ENCODE assay signal across 18 mouse cellular contexts in the genomic region with DNA sequence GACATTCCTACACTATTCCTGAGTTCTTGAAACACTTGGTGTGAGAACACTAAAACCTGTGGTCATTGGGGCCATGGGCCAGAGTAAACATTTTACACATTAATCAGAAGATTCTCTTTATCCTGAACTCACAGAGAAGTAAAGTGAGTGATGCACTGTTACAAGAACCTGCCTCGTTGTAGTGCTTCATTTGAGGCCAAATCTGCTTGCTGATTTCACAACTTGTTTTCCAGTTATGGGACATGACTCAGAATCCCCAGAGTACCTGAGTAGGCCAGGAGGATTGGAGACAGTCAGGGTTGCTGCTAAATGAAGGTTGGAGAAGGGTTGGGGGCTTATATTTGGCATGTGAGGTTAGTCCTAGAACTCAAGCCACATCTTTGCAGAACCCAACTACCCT.
"Had no signal": no experiment of that assay in that cellular context is flagged by ENCODE, and none has a peak within 500 bp of the region (broad histone marks: within the 10 kb centered on the region; RNA-seq: fewer than 3 reads in every experiment).

No protein-coding gene starts in this region.

- H3K27me3 ChIP-seq: heart, embryonic 13.5 days; heart, embryonic 15.5 days; hindbrain, embryonic 12.5 days; intestine, embryonic 15.5 days; limb, embryonic 12.5 days; liver, embryonic 13.5 days; liver, embryonic 15.5 days had no signal

- ATAC-seq: hindbrain, embryonic 16.5 days; inflammation-experienced regulatory T-cells, adult 6 months; intestine, embryonic 15.5 days; intestine, postnatal 0 days had no signal

- DNase-seq: gastrocnemius, postnatal 14 days; heart, postnatal 14 days; heart, postnatal 36 days; kidney, adult 2 months; kidney, postnatal 10 days; kidney, postnatal 25 days; kidney, postnatal 4 days; liver; liver, embryonic 13.5 days had no signal
